Mouse (Mus musculus): ENCODE data around the gene B3gnt2.

Gene B3gnt2

DNA sequence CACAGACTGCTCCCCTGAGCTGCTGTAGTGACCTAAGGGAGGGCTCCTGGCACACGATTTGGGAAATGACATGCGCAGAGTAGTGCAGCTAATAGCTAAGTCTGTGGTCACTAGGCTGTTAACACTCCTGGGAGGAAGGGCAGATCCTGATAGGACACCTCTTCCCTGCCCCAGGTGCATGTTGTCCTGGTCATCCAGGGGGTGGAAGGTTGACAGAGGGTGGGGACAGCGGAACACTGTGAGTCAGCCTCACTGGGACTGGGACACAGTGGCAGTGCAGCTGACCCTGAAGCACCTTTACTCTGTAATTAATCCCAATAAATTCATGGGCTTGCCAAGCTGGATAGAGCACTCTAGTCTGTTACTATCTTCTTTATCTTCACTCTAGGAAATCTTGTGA is 39.5 kb downstream of the B3gnt2 start:
- DNase-seq (ENCODE audit: extremely low read depth, low read depth, low spot score): no peak

GRCm38 (mm10) chr11:22818371-22818770 is 42.4 kb downstream of the B3gnt2 start:
- DNase-seq (ENCODE audit: extremely low read depth, low read depth, low spot score): no peak

DNA sequence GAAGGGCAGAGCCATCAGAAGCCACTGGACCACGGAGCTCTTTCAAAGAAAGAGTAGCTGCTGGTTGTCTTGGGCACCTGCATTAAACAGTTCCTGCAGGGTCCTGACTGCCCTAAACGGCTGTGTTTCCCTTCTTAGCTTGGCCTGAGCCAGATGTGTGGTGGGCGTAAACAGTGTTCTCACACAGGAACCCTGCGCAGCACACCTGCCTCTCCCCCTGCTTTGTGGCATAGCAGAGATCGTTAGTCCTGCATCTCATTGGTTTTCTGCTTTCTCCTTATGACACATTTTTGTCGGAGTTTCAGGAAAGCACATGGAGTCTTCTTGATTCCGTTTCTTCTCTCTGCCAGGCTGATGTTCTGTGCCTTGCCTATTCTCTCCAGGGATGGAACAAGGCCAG is 44.9 kb downstream of the B3gnt2 start:
- DNase-seq (ENCODE audit: extremely low read depth, low read depth, low spot score): no peak

DNA sequence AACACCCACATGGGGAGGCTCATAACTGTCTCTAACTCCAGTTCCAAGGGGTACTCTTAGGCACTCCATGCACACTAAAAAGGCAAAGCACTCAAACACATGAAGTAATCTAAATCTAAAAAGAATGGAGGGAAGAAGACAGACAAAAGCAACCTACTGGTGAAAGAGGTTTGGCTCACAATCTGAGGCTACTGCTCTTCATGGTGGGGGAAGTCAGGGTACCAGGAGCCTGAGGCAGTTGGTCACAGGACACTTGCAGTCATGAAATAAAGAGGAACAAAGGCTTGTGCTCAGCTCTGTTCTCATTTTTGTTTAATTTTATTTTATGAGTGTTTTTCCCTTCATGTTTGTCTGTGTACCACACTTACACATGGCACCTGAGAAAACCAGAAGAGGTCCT is 45.6 kb downstream of the B3gnt2 start:
- no peak for DNase-seq (ENCODE audit: extremely low read depth, low read depth, low spot score)

GRCm38 (mm10) chr11:22813921-22814704 is 46.6 kb downstream of the B3gnt2 start:
- no peak for DNase-seq (ENCODE audit: extremely low read depth, low read depth, low spot score)

DNA sequence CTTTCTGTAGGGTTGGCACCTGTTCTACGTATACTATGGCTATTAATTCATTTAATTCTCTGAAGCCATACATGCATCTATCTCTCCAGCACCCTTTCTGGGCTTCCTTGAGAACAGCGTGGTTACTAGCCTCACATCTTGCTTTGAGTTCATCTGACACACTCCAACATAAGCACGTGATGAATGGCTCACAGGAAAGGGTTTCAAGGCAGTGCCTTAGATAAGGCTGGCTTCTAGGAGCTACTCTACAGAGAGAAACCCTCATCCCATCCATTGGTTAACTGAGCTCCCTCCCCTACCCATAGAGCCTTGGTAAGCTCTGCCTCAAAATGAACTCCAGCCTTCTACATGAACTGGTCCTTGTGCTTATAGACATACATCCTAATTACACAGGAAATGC is 47.3 kb downstream of the B3gnt2 start:
- no peak for DNase-seq (ENCODE audit: extremely low read depth, low read depth, low spot score)

- DNase-seq (ENCODE audit: extremely low read depth, low read depth, low spot score): no peak
These were observed 49.3 kb downstream of the B3gnt2 start for GRCm38 (mm10) chr11:22811413-22811812.

DNA sequence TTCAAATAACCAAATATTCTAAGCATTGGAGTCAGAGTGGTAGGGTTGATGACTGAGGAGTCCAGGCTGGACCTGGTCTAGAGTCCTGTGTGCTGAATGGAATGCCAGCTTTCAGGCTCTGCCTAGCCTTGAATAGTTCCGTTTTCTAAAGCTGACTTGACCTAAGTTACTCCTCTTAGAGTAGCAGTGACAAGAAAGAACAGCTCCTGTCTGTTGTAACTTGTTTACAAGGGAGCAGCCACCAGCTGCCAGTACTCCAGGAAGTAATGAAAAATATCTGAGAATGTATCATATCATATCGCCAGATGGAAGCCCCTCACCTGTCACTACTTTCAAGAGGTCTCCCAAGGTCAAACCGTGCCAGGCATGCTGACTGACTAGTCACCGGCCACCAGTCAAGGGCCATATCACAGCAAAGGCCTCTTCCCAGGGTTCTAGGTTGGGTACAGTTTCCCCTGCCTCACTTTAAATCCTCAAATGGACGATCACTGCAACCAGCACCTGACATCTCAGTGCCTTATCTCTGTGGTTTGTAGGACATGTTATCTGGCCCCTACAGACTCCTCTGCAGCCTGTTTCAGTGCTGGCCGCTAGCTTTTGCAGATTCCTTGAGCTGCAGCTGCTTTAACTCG is 51.2 kb downstream of the B3gnt2 start:
- no peak for DNase-seq (ENCODE audit: extremely low read depth, low read depth, low spot score)

GRCm38 (mm10) chr11:22808040-22808439 is 52.7 kb downstream of the B3gnt2 start:
- no peak for DNase-seq (ENCODE audit: extremely low read depth, low read depth, low spot score)

DNA sequence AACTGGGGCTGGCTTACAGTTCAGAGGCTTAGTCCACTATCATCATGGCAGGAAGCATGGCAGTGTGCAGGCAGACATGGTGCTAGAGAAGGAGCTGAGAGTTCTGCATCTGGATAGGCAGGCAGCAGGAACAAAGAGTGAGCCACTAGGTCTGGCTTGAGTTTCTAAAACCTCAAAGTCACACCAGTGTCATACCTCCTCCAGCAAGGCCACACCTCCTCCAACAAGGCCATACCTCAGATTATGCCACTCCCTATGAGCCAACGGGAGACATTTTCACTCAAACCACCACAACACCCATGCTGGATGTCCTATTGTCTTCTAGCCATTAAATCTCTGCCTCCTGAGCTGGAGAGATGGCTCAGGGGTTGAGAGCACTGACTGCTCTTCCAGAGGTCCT is 55.6 kb downstream of the B3gnt2 start:
- no peak for DNase-seq (ENCODE audit: extremely low read depth, low read depth, low spot score)

DNA sequence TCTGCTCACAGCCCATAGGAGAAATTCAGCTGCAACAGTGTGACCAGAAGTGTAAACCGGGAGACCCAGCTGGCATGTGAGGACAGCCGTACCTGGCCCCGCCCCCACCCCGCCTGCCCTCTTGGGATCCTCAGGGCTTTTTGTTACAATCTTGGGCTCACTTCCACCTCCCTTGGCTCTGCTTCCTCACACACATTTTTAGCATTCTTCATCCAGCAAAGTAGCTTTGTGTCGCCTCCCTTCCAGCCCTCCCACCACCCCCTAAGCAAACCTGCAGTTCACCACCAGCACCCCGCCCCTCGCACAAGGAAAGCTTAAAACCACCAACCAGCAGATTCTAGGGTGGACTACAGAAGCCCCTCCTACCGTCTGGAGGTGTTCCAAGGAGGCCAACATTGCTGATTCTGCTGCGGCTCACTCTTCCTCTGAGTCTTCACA is 60.8 kb downstream of the B3gnt2 start:
- no peak for DNase-seq (ENCODE audit: extremely low read depth, low read depth, low spot score)

DNA sequence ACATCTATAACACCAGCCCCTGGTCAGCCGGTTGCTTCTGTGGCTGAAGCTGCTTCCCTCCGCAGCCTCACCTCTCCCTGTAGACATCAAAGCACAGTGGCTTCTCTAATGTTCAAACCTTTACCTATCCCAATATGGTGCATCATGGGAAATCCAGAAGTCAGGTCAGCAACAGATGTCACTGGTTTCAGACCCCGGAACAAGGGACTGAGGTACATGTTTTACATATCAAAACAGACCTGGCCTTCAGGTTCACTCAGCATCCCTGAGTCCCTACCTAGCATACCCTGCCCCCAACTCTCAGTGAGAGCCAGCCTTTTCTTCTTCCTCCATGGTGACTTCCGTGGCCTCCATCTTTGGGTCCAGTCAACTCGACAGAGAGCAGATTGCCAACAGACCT is 61.8 kb downstream of the B3gnt2 start:
- DNase-seq (ENCODE audit: extremely low read depth, low read depth, low spot score): no peak

DNA sequence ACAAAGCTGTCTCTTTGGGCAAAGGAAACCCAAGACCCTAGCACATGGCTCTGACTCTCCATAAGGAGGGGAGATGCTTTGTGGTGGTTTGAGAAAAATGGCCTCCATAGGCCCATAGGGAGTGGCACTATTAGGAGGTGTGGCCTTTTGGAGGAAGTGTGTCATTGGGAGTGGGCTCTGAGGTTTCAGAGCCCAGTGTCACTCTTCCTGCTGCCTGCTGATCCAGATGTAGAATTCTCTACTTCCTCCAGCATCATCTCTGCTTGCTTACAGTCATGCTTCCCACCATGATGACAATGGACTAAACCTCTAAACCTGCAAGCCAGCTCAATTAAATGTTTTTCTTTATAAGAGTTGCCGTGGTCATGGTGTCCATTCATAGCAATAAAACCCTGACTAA is 66.0 kb downstream of the B3gnt2 start:
- DNase-seq (ENCODE audit: extremely low read depth, low read depth, low spot score): no peak

DNA sequence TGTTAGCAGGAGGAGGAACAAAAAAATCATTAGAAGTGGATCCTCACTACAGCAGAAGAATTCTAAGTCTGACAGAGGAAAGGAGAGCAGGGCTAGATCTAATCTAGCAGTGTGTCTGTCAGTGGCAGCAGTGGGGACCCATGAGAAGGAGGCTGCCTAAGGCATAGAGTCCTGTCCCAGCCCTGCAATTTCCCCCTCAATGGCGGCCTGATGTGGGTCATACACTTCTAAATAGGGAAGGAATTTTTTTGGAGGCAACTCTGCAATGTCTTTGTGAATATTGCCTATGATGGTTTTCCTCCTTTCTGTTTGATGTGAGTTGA is 66.9 kb downstream of the B3gnt2 start:
- no peak for DNase-seq (ENCODE audit: extremely low read depth, low read depth, low spot score)

DNA sequence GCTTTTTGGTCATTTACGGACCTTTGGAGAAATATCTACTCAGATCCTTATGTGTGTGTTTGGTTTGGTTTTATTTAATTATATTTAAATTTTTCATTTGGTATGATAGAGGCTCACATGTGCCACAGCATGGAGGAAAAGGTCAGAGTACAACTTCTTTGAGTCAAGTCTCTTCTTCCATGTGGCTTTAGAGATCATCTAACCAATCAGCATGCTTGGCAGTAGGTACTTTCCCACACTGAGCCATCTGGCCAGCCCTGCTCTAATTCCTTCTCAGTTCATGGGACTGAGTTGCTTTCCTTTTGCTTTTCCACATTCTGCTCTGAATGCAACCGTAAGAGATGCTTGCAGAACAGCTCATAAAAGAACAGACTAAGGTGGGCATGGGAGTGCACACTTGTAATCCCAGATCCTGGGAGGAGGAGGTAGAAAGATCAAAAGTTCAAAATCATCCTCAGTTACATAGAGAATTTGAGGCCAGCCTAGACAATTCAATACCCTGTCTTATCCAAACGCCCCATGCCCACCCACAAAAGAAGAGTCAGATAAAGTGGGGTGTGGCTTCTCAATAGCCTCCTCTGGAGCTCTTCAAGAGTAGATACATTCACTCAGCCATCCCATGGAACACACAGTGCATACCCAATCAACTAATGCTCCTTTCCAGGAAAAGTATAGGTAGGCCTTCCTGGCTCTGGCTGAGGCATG is 67.4 kb downstream of the B3gnt2 start:
- DNase-seq (ENCODE audit: extremely low read depth, low read depth, low spot score): no peak

DNA sequence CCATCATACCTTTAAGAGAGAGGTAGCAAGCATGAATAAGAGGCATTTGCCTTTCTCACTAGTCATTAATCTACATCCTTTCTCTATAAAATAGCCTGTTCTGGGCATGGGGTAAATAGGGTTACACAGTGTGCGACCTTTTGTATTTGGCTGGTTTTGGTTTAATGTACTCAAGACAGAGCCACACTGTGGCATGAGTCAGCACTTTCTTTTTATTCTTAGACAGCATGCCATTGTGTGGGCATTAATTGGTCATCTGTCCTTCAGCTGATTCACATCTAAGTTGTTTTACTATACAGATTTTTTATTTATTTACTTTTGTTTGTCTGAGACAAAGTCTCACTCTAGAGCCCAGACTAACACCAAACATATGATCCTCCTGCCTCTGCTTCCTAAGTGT is 68.6 kb downstream of the B3gnt2 start:
- DNase-seq (ENCODE audit: extremely low read depth, low read depth, low spot score): no peak

DNA sequence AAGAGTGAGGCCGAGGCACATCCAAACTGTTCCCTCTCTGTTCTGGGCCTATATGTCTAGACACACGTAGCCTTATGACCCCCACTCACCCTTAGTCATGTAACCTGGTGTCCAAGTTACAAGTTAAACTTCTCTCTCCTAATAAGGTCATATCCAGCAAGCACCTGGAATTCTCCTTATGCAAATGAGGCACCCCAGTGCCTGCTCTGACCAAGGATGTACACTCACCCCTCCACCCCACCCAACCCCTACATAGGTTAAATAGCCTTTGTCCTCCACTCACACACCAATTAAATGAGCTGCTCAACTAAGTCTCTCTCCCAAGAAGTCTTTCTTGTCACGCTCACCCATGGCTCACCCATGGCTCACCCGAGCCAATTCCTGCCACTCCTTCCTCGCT is 69.0 kb downstream of the B3gnt2 start:
- DNase-seq (ENCODE audit: extremely low read depth, low read depth, low spot score): no peak

GRCm38 (mm10) chr11:22787833-22788232 is 72.9 kb downstream of the B3gnt2 start:
- DNase-seq (ENCODE audit: extremely low read depth, low read depth, low spot score): no peak

DNA sequence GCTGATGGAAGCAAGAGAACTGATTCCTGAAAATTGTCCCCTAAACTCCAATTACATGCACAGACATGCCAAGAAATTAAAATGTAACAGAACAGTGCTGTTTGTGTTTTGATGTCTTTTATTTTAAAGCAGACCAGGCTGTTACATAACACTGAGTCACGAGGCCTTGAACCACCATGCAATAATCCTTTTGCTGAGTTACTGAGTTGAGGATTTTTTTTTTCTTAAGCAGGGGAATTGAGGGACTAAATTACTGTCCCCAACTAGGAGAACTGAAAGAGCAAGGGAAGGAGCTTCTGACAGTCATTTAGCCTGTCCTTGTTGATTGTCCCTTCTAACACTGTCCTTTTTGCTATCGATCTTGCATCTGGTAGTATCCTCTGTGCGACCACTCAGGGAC is 76.3 kb downstream of the B3gnt2 start:
- DNase-seq (ENCODE audit: extremely low read depth, low read depth, low spot score): no peak

DNA sequence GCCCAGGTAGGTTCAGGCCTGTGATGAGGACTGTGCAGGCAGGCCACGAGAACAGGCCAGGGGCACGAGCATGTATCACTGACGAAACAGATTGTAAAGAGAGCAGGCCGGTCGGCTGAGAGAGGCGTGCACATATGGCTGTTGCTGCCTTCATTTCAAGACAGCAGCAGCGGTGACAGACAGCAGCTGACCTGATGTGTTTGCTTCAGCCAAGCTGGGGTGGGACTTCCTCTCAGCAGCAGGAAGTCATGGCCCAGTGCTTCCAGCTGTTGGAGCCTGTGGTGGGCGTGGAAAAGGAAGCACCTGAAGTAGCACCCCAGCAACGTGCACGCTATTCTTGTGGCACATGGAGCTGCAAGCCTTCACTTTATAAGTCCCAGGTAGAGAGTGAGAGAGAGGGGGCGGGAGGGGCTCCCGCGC is 78.0 kb downstream of the B3gnt2 start:
- DNase-seq (ENCODE audit: extremely low read depth, low read depth, low spot score): no peak

DNA sequence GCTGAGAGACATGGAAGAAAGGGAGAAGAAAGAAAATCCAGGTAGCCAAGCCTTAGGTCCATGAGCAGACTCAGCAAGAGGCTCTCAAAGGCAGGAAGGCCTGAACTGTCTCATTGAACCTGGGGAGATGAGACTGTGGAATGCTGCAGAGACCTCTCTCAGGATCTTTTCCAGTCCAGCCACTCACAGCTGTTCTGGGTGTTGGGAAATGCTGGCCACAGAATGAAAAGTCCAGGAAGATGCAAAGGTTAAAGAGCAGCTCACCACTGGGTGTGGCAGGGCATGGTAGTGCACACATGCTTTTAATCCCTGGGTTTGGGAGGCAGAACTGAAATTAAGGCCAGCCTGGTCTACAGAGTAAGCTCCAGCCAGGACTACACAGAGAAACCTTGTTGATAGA is 79.6 kb downstream of the B3gnt2 start:
- DNase-seq (ENCODE audit: extremely low read depth, low read depth, low spot score): no peak

GRCm38 (mm10) chr11:22780761-22781160 is 80.0 kb downstream of the B3gnt2 start:
- no peak for DNase-seq (ENCODE audit: extremely low read depth, low read depth, low spot score)

Data from fat pad, adult 2 months (tissue).